Mouse (Mus musculus): ENCODE data around the gene N4bp1.
A peak's percentile ranks its signal among the peaks of the same experiment; 100 is the strongest.

Gene N4bp1

GRCm38 (mm10) chr8:86884489-86885463, at the start of gene N4bp1:
N4bp1 (minus strand) TSS chr8:86885258.
- DNase-seq (ENCODE audit: extremely low read depth, insufficient read length, low spot score), result peak; percentile 81

DNA sequence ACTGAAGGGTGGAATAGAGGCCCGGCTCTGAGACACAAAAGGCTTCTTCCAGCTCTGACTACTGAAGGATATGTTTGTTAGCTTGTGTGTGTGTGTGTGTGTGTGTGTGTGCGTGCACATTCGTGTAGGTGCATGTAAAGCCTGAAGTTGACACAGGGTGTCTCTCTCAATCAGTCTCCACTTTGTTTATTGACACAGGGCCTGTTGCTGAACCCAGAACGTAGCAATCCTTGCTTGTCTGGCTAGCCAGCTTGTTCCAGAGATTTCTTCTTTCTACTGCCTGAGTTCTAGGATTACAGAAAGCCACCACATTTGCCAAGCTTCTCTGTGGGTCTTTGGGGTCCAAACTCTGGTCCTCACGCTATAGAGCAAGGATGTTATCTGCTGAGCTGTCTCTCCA, 49.8 kb upstream of the N4bp1 start:
- DNase-seq (ENCODE audit: extremely low read depth, insufficient read length, low spot score), result no peak

GRCm38 (mm10) chr8:86934393-86934792, 49.3 kb upstream of the N4bp1 start:
- DNase-seq (ENCODE audit: extremely low read depth, insufficient read length, low spot score), result no peak

DNA sequence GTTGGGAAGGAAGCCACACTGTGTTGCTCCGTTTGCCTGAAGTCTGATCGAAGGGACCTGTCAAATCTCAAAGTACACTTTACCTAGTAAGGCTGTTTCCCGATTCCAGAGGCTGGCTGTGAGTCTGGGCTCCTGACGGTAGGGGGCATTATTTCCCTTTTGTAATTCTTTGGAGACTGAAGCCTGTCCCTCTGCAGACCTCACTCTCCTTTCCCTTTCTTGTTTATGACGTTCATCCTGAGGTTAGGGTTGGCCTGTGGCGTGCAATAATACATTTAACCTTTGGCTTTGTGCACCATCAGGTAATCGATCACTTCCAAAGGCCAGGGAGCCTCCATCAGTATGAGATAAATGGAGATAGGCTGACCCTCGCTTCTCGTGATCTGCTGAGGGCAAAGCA, 48.8 kb upstream of the N4bp1 start:
- no peak for DNase-seq (ENCODE audit: extremely low read depth, insufficient read length, low spot score)

GRCm38 (mm10) chr8:86926237-86926636, 41.2 kb upstream of the N4bp1 start:
- no peak for DNase-seq (ENCODE audit: extremely low read depth, insufficient read length, low spot score)

DNA sequence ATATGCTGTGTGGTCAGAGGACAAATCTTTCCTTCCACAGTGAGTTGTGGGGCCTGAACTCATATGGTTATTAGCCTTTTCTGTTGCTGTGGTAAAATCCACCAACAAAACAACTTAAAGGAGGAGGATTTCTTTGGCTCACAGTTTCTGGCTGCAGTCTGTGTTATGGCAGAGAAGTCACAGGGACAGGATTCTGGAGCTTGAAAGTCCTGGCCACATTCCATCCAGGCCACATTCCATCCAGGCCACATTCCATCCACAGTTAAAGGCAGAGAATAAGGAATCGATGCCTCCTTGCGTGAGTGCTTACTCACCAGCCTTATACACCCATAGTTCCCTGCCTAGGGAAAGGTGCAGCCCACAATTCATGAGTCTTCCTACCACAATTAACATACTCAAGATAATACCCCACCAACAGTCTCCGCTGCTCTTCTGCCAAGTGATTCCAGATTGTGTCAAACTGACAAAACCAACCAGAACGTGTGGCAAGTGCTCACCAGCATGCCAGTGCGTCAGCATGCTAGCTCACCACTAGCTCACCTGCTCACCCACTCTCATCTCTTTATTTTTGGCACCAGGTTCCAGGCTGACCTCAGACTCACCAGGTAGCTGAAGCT, 38.3 kb upstream of the N4bp1 start:
- DNase-seq (ENCODE audit: extremely low read depth, insufficient read length, low spot score), result peak; percentile 60

GRCm38 (mm10) chr8:86922673-86923072, 37.6 kb upstream of the N4bp1 start:
- no peak for DNase-seq (ENCODE audit: extremely low read depth, insufficient read length, low spot score)

DNA sequence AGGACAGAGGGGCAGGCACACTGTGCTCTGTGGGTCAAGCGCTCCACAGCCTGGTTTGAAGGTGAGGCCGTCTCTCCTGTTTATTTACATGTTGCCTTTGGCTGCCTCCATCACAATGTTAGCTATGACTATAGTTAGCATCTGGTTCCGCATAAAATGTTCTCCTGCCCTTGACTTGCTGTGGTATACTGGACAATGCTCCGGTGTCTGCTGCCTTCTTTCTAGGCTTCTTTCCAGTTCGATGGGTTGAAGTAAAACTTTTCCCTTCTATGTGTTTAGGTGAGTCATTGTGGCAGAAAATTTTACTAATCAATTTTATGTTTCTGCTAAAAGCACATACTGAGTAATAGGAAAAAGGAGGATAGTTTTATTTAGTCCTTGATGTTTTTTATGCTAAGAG, 37.1 kb upstream of the N4bp1 start:
- no peak for DNase-seq (ENCODE audit: extremely low read depth, insufficient read length, low spot score)

GRCm38 (mm10) chr8:86920996-86921395, 35.9 kb upstream of the N4bp1 start:
- no peak for DNase-seq (ENCODE audit: extremely low read depth, insufficient read length, low spot score)

DNA sequence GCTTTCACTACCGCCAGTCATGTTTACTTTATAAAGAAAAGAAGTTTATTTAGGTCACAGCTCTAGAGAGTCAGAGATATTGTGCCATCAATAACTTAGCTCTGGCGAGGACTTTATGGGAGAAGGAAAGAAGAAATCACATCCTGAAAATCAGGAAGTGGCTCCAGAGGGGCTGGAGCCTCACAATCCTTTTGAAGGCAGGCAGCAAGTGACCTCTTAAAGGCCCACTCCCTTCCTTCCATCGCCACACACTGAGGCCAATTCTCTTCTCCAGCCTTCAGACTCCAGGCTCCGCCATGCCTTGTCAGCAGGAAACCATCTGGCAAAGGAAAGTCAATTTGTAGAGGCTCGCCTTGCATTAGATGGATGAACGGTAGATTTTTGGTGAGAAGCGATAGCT, 35.4 kb upstream of the N4bp1 start:
- no peak for DNase-seq (ENCODE audit: extremely low read depth, insufficient read length, low spot score)

- DNase-seq (ENCODE audit: extremely low read depth, insufficient read length, low spot score), result no peak
Measured at GRCm38 (mm10) chr8:86920024-86920423, 35.0 kb upstream of the N4bp1 start.

DNA sequence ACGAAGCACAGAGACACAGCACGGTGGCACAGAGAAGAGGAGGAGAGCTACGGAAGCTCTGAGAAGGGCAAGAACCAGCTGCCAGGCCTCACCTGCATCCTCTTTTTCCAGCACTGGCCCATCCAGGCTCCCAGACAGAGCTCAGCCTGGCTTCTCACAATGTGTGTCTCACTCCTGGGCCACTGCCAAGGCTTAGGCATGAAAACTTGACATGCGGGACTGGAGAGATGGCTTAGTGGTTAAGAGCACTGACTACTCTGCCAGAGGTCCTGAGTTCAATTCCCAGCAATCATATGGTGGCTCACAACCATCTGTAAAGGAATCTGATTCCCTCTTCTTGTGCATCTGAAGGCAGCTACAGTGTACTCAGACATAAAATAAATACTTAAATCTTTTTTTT, 34.2 kb upstream of the N4bp1 start:
- no peak for DNase-seq (ENCODE audit: extremely low read depth, insufficient read length, low spot score)

DNA sequence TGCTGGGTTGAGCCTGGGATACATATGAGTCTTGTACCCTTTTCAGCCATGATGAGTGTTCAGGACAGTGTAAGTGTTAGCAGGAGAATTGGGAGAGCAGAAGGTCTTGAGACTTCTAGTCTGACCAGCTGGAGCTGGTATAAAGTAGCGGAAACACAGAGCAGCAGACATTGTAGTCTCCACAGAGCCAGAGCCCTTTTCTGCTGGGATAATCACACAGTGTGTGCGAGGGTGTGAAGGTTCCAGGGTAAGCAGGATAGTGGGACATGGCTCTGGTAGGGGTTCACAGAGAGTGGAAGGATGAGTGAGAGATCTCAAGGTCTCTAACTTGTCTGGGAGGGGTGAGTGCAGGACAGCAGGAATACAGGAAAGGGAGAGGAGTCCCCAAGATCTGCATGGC, 33.0 kb upstream of the N4bp1 start:
- no peak for DNase-seq (ENCODE audit: extremely low read depth, insufficient read length, low spot score)

- DNase-seq (ENCODE audit: extremely low read depth, insufficient read length, low spot score), result no peak
Measured at GRCm38 (mm10) chr8:86917689-86918088, 32.6 kb upstream of the N4bp1 start.

- no peak for DNase-seq (ENCODE audit: extremely low read depth, insufficient read length, low spot score)
Measured at GRCm38 (mm10) chr8:86916369-86916768, 31.3 kb upstream of the N4bp1 start.

GRCm38 (mm10) chr8:86911136-86911535, 26.1 kb upstream of the N4bp1 start:
- DNase-seq (ENCODE audit: extremely low read depth, insufficient read length, low spot score), result no peak

GRCm38 (mm10) chr8:86910250-86910649, 25.2 kb upstream of the N4bp1 start:
- no peak for DNase-seq (ENCODE audit: extremely low read depth, insufficient read length, low spot score)

DNA sequence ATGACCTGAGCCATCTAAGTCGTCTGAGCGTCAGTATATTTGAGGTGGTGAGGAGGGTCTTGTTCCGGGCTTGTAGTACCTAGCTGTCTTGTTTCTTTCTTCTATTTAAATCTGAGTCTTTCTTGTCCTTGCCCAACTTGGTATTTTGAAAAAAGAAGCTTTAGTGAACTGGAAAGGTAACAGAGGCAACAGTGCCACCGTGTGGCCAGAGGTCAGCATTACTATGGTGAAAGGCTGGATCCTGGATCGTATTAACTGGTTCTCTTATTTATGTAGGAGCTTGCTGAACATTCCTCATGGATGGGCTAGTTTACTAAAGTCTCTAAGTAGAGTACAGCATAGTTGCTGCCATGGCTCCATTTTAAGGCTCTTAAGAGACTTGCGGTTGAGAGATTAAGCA, 23.5 kb upstream of the N4bp1 start:
- DNase-seq (ENCODE audit: extremely low read depth, insufficient read length, low spot score), result no peak

DNA sequence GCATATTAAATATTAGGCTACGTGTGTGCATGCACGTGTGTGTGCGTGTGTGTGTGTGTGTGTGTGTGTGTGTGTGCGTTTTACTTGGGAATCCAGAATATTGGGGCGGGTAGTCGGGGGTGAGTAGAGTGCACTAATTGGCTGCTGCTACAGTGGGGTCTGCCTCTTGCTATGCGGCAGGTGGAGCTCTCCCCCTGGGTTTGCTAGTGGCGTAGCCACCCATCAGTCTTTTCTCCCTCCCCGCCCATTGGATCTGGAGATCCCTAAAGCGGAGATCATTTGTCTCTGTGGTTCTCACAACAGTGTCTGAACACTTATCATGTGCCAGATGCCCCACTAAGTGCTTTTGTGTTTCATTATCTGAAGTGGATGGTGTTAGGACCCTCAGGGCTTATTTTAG, 19.9 kb upstream of the N4bp1 start:
- no peak for DNase-seq (ENCODE audit: extremely low read depth, insufficient read length, low spot score)

- peak; percentile 52 for DNase-seq (ENCODE audit: extremely low read depth, insufficient read length, low spot score)
Measured at GRCm38 (mm10) chr8:86903104-86903503, 18.0 kb upstream of the N4bp1 start.

GRCm38 (mm10) chr8:86902656-86903055, 17.6 kb upstream of the N4bp1 start:
- DNase-seq (ENCODE audit: extremely low read depth, insufficient read length, low spot score), result no peak

- no peak for DNase-seq (ENCODE audit: extremely low read depth, insufficient read length, low spot score)
Measured at GRCm38 (mm10) chr8:86901972-86902371, 16.9 kb upstream of the N4bp1 start.
